Mouse (Mus musculus) spleen, adult 18-20 months (tissue): ENCODE measurements around the gene Frmpd4.
A peak's percentile ranks its signal among the peaks of the same experiment; 100 is the strongest.

Experiments
- DNase-seq, 2 experiments: peaks; one replicate each; pipeline ENCODE4 v3.0.0; 2022; ENCODE audit warnings: mixed read lengths in 2 of 2

Gene Frmpd4

DNA sequence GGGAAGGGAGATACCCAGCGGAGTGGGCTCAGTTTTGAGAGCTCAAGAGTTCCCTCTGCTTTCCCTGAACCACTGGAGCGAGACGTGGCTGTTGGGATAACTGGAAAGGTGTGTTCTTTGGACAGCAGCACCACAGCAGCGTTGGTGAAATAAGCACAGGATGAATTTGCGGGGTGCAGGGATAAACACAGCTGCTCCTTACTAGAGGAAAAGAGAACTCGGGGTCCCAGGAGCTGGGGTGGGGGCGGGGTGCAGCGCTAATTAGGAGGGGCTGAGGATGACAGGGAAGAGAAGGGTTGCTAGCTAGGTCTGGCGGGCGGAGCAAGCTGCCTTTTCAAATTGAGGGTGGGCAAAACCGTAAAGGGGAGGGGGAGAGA is 453.5 kb downstream of the Frmpd4 start:
- no peak for DNase-seq

- peak in 1 of 2 experiments; percentile 3 for DNase-seq
Observed at GRCm38 (mm10) chrX:168122806-168123588, 454.0 kb downstream of the Frmpd4 start.

GRCm38 (mm10) chrX:168041589-168041988 is 535.4 kb downstream of the Frmpd4 start:
- DNase-seq: no peak

DNA sequence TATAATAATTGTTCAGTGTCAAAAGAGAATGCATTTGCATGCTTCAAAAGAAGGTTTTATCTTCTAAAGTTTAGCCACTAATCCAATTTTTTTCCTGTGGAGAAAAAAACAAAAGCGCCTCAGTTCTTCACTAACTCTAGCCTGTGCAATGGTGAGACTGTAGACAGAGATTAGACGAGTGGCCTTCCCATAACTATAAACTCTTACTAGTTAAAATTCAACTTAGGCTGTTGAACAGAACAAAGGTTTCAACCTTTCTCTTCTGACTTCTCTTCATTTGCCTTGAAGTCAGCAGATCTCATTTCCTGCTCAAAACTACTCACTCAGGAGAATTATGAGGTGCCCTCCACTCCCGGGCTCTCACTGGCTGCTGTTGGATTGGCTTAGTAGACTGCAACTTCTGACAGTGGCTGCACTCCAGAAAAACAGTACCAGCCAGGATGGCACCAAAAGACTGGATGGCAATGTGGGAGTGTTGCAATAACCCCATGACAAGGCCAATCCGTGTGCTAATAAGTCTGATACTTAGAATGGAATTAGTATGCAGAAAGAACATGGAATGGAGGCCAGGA is 556.4 kb downstream of the Frmpd4 start:
- no peak for DNase-seq

DNA sequence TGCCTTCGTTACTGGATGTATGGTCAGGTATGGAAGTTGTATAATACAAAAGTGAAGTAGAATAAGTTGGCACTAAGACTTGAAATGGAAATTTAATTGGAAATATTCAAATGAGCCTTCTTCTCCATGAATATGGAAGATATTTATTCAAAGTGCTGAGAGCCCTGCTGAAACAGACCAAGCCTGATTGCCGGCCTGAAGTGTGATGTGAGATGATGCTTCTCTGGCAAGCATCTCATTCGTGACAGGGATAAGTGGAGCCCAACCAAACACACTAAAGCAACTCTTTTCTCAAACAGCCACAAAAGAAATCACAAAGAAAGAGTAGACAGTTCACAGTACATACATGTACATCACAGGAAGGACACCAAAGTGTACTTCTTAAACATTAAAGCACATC is 559.2 kb downstream of the Frmpd4 start:
- no peak for DNase-seq

GRCm38 (mm10) chrX:167984835-167985234 is 592.2 kb downstream of the Frmpd4 start:
- DNase-seq: no peak

DNA sequence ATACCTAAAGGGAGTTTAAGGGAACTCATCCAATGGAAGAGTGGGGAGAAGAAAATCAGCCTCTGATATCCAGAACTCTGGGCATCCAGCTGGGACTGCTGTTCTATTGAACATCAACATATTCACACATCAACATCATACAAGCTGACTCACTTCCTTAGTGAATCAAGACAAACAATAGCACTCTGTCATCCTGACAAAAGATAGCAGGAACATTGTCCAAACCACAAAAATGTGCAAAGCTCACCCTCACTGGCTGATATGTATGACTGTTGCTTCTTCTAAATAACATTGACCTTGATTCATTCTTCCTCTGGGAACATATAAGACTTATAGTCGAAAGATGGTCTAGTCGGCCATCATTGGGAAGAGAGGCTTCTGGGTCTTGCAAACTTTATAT is 625.8 kb downstream of the Frmpd4 start:
- DNase-seq: no peak

GRCm38 (mm10) chrX:167909483-167909882 is 667.5 kb downstream of the Frmpd4 start:
- no peak for DNase-seq

DNA sequence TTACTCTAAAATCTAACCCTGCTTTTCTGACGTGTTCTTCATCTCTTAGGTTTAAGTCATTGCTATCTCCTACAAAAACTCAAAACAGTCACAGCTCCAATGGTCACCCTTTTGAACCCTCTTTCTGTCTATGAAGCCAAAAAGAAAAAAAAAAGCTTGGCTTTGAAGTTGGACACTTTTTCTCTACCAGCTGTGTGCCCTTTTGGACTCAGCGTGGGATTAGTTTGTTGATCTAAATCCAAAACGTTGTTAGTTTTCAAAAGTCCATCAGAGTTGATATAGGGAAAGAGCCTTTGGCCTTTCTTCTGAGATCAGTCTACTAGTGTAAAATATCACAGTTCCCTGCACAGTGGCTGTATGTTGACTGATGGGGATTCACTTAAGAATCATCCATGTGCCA is 676.0 kb downstream of the Frmpd4 start:
- DNase-seq: no peak

DNA sequence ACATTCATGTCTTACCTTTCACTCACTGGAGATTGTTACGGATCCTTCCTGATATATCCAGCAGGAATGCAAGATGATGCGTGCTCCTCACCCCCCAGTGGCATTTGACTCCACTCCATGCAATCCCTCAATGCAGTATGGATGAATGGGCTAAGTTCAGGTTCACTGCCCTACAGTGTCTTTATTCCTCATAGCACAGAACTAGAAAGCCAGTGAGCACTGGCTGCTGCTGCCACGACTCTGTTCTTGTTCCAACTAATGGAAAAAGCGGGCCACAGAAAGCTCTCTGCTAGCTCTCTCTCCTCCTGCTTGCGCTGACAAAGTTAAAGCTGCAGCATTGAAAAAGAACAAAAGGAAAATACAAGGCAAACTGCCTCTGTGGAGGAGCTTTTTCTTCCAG is 722.2 kb downstream of the Frmpd4 start:
- DNase-seq: no peak

DNA sequence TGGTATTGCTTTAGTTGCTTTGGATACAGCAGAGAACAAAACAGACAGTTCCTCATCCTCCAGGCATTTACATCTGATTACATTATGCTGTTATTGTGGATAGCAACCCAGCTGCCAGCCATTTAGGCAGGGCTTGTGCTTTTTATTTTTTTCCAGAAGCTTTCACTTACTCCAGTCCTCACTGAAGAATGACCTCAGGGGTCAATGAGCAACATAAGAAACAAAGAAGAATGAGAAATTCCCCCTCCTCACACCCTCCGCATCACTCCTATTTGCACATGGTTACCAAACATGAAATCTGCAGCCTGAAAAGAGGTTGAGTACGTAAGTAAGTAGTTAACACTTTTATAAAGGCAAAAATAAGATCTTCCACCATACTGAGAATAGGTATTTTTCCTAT is 744.5 kb downstream of the Frmpd4 start:
- DNase-seq: no peak

- no peak for DNase-seq
Observed at GRCm38 (mm10) chrX:167828456-167828855, 748.6 kb downstream of the Frmpd4 start.

GRCm38 (mm10) chrX:167817363-167817762 is 759.7 kb downstream of the Frmpd4 start:
- DNase-seq: peak; percentile 3 to 22

DNA sequence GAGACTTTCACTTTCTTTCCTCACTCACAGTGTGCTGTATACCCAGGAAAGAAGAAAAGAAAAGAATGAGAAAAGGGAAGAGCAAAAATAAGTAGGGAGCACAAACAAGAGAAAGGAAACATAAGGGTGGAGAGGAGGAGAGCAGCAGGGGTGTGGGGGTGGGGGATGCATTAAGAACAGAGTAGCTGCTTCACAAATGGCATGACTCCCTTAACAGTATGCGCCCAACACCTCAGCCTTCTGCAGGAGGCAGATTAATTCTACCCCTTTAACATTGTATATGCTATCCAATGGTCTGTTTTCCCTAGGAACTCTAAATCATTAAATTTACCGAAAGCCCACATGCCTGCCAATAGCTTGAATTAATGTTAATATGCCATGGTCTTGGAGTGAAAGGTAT is 766.9 kb downstream of the Frmpd4 start:
- DNase-seq: no peak

DNA sequence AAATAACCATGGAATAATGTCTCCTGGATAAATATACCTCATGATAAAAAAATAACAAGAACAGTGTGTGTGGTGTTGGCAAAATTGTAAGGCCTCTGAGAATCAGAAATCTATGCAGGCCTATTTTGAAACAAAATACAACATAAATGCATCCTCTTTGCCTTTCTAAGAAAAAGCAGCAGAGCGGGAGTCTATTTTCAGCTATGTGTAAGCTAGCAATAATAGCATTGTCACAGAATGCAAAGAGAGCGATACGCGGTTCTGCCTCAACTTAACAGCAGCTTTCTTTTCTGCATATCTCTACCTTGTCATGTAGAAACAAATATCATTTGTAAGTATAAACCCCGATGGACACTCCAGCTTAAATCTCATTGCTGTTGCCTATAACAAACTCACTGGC is 768.5 kb downstream of the Frmpd4 start:
- DNase-seq: no peak

DNA sequence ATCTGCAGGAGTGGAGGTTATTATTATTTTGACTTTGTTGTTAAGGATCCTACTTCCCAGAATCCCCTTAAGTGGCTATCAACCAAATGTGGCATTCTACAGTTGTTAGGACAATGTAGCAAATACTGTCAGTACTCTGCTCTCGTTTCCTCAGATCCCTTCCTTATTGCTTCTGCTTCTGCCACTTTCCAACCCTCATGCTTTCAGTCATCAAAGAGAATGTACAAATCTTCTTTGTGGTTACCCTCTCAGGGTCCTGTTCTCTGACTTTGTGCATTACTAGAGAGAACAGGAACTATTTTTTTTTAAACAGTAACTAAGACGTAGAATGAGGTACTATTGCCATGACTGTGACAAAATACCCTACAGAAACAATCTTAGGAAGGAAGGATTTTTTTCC is 788.3 kb downstream of the Frmpd4 start:
- DNase-seq: no peak

DNA sequence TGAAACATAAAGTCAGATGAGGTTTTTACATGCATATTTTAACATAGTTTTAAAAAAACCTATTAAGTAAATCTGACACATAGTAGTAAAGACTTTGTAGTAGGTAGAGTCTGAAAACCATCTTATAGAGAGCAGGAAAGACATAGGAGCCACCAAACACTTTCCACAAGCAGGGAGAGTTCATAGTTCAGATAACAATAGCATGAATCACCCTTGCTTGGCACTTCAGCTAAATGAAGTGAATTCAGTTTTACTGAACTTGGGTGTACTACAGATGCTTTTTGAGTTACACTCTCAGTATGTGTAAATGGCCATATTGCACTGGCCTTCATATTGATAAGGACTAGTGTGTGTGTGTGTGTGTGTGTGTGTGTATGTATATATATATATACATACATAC is 793.5 kb downstream of the Frmpd4 start:
- no peak for DNase-seq

DNA sequence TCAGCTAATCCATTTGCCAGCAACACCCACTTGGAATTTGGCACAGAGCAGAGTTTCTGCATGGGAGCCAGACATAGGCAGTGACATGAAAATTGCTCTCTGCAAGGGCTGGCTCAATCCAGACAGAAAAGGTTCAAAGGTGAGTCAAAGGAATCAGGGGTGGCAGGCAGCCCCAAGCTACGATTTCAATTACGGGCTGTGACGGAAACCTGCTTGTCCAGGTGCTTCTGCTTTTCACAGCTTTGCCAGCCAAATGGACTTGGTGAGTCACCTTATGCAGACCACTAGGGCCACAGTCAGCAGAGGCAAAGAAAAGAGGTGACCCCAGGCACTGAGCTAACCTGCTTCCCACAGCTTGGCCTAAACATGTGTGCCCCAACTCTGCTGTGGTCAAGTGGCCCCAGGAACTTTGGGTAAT is 857.5 kb downstream of the Frmpd4 start:
- no peak for DNase-seq

DNA sequence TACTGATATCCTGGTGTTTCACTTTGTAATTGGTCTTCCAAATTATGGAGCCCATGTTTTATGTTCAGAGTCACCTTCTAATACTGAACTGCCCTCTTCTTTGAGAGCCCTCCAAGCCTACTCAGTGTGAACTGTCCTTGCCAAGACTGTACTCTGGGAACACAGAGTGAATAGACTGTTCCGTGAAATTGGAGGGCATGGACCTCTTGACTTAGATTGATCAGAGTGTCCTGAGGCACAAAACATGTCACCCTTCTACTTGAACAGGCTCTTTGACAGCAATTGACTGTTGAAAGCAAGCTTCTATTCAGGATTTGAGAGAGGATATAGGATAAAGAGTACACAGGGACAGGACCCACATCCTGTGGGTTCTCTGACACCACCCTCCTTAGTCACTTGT is 857.9 kb downstream of the Frmpd4 start:
- no peak for DNase-seq

DNA sequence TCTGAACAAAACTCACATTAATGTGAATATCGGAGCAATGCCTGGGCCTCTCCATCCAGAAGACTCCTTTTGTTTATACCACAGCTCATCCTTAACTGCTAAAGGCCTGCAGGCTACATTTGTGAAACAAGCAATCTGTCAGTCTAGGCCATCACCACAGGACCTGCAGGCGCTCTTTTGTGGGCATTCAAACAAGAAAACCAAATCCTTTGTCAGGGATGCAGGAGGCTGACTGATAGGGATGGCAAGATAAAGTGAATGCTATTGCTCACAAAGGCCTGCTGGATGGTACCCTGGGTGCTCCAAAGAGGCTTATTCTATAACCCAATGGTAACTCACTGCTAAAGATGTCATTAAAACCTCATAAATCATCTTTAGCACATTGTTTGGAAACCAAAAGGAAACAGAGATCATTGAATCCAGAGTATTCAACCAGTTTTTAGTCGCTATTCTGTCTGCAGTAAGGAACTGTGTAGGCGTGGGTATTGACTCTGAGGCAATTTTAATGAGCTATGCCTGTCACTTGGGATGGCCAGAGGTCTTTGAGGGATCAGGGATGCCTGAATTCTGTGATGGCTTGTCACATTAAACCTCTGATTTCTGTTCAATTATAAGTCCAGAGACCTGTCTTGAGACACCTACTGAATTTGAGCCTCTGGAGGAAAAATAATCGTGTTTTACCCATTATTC is 922.1 kb downstream of the Frmpd4 start:
- no peak for DNase-seq

- no peak for DNase-seq
Observed at GRCm38 (mm10) chrX:167654249-167654648, 922.8 kb downstream of the Frmpd4 start.

- DNase-seq: no peak
Observed at GRCm38 (mm10) chrX:167597639-167598217, 979.3 kb downstream of the Frmpd4 start.

DNA sequence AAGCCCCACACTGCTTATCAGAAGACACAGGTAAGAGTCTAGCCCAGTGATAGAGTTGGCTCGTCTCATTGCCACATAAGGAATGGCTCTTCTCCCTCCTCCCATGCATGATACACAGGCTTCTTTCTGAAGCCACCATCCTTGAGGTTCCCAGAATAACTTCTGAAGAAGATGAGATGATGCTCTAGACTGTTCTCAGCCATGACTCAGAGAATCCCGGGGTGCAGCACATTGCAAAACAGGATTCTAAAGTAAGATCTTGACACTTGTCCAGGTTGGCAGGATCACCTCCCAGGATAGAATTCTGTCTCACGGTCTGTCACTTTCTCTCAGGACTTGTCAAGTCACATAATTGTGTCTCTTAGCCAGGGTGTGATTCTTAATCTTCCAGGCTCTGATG is 1024.2 kb downstream of the Frmpd4 start:
- DNase-seq: no peak

DNA sequence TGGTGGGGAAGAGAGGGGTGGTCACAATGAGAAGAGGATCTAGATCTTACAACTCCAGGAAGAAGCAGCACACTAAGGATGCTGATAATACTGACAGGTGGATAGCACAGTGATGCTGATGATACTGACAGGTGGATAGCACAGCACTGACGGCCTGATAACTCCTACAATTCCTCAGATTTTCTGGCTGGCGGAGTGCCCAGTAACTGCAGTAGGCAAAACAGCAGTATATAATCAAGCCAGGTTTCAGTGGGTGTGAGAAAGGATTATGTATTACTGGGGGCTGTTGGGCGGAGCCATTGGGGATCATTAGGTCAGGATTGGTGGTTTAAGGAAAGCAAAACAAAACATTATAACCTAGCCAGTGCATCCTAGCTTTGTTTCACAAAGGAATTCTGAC is 1053.9 kb downstream of the Frmpd4 start:
- no peak for DNase-seq
